Mouse (Mus musculus) left cerebral cortex, adult 9 months (tissue): ENCODE data around the gene Ehd4.

ENCODE experiments used
- DNase-seq, 2 experiments: peaks; one replicate each; pipeline ENCODE4 v3.0.0; 2022; ENCODE audit warnings: low spot score in 2 of 2

Ehd4 gene

DNA sequence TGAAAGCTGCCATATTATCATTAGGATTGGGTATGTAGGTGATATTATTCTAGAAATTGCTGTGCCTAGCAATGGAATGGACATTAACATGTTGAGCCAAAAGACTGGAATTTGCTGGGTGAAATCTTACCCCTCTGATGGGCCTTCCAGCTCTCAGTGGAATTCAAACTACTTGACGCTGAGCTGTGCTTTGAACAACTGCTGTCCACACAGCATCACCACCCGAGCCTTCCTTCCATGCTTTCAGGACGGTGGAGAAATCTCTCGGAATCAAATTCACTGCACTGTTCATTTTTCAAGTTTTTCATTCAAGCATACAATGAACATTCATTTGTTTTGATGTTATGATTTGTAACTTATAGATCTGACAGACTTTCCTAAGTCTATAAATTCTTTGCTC is 10.0 kb downstream of the Ehd4 start:
- DNase-seq: no peak

DNA sequence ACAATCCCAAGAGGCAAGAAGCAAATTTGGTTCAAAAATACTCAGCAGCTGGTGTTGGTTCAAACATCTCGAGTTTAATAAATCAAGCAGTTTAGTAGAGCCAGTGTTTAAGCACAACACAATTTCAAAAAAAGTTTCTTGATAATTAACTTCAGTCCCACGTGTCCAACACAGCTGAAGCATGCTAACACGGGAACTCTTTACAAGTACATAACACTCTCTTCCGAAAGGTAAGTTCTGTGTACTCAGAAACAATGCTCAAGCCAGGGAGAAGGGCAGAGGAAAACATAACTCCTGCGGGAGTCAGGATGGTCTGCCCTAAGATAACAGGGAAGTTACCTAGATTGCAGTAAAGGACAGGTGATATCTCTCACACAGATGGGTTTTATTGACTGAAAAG is 12.1 kb downstream of the Ehd4 start:
- no peak for DNase-seq

DNA sequence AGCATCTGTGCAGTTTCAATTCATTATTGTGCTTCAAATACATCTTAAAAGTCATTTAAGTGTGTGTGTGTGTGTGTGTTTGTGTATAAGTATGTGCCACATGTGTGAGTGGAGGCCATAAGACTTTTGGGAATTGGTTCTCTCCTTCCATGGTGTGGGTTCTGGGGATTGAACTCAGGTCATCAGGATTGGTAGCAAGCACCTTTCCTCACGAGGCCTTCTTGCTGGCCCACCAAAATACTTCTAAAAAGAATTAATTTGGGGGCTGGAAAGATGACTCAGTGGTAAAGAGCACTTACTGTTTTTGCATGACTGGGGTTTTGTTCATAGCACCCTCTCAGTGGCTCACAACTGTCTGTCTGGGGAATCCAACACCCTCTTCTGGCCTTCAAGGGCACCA is 12.7 kb downstream of the Ehd4 start:
- no peak for DNase-seq

DNA sequence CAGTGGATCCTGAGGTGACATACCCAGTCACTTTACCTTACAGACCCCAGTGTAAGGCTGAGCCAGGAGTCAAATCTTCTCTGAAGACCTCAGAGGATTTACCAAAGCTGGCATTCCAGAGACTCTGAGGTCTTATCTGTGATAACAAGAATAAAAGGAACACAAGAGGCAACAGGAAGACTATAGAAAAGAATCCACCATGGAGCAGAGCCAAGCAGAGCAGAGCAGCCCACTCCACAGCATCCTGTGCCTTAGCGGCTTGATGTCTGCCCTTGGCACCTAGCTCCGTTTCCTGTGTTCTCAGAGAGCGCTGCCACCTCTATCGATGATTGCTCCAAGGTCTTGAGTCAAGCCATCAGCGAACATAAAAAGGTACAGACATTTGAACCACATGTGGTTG is 14.1 kb downstream of the Ehd4 start:
- no peak for DNase-seq

DNA sequence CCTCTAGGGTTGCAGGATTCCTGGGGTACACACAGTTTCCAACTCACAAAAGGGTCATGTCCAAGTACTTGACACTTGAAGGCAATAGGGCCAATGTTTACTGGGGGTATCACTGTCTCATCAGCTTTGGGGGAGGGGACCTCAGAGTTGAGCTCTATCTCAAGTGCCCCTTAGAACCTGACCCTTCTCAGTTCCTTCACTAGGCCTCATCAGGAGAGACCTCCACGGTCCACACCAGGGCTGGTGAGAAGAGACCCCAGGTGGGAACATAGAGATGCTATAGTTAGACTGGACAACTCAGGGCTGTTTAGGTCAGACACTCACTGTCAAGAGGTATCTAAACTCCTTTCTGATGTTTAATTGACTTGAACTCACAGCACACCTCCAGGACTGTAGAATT is 15.3 kb downstream of the Ehd4 start:
- DNase-seq: no peak

DNA sequence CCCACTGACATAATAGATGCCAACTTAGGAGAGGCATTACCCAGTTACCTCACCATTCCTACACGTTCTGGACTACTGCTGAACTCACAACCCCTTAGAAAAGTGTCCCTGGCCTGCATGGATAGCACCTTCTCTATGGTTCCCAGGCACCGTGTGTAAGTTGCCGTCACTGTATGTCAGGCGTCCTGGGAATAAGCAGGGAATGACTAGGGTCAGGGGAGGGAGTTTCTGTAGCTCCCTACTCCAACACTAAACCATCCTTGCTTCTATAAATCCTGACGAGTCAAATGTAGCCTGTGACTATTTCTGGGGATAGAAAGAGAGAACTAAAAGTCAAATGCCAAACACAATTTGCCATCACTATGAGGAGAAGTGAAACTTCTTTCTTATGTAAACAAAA is 17.1 kb downstream of the Ehd4 start:
- DNase-seq: no peak

DNA sequence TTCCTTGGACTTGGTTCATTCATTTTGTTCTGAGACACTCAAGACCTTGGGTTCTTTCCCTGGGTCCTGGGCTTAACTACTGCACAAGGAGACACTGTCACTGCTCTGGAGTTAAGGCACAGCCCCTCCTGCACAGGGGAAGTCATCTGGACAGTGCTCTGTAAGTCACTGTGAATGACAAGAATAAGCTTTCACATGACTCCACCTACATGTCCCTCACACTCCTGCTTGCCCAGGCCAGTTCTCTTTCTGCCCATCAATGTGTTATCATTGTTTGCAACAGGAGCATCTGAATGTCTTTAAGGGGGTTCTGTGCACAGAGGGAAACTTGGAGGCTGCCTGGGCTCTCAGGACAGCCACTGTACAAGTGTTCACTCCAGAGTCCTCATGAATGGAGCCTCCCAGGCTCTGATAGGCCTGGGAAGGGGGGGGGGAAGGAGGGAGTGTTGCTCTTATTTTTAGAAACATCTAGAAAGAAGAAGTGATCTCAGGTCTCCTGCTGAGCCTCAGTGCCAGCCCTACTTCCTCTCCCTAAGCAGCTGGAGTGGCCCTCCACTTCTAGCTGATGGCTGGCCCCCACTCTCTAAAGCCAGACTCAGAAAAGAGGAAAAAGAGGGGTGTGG is 19.8 kb downstream of the Ehd4 start:
- peak in 1 of 2 experiments; percentile 17 for DNase-seq

DNA sequence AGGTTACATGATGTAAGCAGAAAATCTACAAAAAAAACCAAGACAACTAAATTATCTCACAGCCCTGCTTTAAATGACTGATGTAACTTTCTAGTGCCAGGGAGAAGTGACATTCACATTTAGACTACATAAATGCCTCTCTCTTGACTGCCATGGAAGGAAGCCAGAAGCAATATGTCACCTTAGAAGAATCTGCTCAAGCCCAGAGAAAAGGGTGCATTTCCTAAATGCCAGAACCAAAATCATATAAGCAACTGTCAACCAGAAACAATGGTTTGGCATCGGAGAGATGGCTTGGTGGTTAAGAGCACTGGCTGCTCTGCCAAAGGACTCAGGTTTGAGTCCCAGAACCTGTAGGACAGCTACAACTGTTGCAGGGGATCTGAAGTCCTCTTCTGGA is 22.5 kb downstream of the Ehd4 start:
- DNase-seq: no peak

DNA sequence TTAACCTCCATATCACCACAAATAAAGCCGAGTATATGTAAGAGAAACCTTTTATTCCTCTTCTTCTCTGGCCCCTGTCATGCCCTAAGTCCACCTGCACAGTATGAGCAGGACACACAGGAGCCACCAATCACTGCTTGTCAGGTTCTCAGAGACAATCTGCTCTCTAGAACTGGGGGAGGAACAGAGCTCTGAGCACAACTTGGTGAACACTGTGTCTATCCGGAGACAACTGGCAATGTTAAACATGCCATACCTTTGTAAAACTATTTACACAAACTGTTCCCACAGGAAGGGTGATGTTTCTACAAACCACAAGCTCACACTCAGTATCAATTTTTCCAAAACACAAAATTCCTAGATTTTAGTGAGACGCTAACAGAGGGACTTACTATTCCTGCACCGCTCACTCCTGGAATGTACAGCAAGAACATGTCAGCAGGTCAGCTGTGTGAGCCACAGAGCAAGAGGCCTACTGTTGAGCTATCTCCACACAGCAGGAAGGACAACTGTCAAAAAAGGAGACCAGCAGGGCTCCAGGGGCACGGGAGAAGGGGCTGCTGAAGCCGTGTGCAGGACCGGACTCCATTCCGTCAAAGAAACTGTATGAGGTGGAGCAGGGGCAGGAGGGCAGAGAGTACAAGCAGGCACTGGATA is 25.0 kb downstream of the Ehd4 start:
- DNase-seq: no peak

DNA sequence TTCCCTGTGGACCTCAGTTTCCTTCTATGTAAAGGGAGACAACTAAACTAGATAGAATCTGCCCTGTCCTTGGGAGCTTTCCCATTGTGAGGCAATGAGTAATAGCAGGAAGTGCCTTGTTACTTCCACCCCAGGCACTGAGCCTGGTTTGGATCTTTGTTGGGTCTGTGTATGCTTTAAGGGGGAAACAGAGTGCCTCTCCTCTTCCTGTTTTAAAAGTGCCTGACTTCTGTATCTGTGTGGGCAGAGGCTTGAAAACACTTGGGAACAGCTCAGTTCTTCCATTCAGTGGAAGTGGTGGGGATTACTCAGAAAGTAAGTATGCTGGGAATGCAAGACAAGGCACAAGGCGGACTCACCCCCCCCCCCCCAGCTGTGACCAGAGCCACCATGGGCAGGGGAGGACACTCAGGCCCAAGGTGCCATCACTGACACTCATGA is 25.8 kb downstream of the Ehd4 start:
- no peak for DNase-seq

DNA sequence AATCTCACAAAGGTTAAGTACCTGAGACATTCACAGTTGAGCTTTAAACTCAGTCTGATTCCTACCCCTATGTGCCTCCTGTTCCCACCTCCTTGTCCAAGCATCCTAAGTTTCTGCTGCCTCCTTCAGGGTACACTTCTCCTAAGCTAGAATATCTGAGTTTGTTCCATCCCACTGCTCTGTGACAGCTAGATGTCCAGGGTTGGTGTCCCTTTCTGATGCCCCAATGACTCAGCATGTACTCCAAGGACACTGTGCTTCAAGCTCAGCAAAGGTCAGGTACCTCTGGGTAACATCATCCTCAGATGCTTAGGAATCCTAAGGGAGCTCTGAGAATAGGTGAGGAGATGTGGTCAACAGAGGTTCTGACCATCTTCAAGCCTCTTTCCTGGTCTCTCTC is 26.4 kb downstream of the Ehd4 start:
- DNase-seq: no peak

DNA sequence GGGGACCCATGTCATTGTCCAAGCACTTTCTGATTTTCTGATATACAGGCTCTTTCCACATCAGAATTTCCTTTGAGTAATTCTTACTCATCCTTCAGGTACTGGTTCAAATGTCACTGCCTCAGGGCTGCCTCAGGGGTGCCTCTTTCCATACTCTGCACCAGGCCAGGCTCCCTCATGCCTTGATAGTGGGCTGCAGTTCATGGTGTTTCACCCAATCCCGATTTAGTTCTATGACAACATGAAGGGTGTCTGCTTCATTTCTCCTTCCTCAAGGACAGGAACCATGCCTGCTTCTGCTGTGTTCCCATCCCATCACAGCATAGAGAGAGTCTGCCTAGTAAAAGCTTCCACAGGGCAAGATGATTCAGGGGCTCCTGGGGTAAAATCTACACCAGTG is 27.5 kb downstream of the Ehd4 start:
- DNase-seq: no peak

DNA sequence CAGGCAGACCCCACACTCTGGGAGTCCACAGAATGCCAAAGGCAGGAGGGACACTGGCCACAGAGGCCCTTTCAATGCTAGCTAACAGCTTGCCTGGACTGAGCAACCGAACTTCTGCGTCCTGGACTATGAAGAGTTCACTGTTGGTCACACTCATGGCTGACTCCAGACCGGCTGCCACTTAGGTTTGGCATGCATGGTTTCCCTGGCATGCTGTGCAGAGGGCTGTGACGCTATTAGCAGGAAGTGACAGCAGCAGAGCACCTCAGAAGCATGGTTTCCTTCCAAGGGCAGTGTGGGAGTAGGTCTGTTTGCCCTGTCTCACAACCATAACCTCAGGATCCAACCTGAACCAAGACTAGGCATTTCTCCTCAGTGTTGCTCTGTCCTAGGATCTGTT is 28.0 kb downstream of the Ehd4 start:
- no peak for DNase-seq

DNA sequence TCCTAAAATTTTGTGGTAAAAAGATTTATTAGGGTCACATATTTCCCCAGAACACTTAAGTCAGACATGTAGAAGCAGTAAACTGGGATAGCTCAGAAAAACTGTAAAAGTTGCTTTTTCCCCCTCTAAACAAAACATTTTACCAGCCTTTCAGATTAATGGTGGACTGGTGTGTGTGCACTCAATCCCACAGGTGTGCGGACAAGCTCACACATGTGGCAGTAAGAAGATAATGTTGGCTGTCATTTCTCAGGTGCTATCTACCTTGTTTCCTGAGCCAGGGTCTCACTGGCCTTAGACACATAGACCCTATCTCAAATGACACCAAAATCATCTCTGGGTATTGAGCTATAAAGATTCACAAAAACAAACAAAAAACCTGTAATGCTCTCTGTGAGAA is 28.9 kb downstream of the Ehd4 start:
- no peak for DNase-seq

DNA sequence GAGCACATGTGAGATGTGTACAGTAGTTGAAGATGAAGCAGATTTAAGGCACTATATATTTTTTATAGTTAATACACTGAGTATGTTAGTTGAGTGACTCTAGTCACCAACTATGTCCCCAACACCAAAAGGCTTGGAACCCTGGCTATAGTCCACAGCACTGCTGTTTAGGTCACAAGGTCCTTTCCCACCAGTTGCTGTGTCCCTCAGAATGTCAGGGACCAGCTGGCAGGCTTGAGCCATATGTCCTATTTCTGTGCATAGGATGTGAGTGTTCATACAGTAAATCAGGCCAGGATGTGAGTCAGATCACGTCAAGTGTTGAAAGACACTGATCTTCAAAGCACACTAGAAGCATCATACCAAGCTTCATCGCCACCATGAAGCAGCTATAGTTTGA is 29.5 kb downstream of the Ehd4 start:
- no peak for DNase-seq

DNA sequence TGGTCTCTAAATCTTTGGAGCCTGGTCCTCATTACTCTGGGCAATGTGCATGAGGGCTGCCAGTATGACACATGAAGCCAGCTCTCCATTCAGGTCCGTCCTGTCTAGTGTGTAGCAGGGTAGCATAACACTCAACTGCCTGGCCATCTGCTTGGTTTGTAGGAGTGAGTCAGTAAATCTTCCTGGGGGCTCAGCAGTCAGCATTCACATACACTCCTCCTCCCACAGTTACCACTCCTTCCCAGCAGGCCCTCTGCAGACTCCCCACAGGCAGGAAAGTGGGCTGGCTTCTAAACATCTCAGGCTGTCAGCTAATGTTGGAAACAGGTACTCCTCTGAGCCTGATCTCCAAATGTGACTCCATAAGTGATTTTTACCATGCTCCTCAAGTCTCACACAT is 30.3 kb downstream of the Ehd4 start:
- peak in 1 of 2 experiments; percentile 21 for DNase-seq

DNA sequence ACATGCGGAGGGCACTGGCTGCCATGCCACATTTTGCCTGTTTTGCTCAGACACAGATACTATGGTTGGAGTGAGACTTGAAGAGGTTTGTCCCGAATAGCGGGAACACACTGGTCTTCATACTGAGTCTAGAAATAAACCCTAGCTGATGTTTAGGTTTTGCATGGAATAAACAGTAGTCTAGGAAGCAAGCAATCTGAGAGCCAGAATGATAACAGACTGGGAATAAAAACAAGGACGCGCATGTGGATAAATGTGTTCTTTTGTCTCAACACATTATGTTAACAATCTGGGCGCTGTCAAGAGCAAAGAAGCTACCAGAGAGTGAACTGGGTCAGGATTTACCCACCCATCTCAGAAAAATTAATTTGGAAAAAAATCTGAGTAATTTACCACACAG is 31.4 kb downstream of the Ehd4 start:
- DNase-seq: no peak

DNA sequence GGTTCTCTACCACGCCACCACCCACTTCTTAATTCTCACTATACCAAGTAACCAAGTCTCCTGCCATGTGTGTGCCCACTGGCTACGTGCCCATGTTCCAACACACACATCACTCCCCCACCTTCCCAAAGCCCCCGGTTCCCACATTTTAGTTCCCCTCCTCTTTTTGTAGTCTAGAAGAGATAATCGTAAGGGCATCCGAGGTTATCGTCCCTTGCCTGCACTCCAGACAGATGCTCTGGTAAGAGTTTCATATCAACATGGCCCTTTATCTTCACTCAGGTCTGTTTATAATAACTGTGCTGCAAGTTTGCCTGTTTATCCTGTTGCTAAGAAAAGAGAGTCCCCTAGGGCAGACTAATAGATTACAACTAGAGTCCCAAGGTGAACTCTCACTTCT is 37.1 kb downstream of the Ehd4 start:
- DNase-seq: no peak

DNA sequence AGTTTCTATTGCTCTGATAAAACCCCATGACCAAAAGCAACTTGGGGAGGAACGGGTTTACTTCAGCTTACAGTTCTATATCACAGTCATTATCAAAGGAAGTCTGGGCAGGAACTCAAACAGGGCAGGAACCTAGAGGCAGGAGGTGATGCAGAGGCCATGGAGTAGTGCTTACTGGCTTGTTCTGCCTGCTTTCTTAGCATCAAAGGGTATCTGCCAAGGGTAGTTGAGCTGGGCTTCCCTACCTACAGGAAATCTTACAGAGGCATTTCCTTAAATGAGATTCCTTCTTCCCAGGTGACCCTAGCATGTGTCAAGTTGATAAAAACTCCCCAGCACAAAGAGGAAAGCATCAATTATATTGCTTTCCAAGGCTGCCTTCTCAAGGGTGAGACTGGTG is 38.0 kb downstream of the Ehd4 start:
- no peak for DNase-seq

DNA sequence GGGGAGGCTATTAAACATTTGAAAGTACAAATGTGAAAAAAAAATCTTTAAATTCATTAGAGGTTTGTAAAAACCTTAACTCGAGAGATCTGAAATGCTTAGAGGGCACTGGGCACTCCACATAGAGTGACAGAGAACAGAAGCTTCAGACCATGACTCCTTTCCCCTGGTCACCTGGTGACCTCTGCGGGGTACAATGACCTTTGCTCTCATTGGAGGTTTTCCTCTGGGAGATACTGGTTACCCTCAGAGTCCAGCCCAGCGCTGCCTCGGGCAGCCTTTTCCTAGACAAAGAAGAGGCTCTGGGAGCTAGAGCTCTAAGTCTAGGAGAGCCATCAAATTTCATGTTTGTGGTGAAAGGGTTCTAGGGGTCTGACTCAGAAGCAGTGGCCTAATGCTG is 39.4 kb downstream of the Ehd4 start:
- DNase-seq: no peak

DNA sequence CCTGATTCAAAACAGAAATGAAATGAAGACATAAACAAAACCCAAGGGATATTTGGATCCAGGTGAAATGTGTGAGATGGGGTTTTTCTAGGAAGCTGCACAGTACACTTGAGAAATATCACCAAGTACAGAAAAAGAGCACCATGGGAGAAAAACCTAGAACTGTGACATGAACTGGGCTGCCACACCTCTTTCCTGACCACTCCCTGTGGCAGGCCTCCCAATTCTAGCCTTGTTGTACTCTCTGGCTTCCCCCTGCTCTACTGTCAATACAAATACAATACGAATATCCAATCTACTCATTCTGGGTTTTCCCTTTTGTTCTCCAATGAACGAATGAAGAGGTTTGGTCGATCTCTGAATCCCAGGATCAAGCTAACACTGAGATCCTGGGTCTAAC is 40.4 kb downstream of the Ehd4 start:
- no peak for DNase-seq

DNA sequence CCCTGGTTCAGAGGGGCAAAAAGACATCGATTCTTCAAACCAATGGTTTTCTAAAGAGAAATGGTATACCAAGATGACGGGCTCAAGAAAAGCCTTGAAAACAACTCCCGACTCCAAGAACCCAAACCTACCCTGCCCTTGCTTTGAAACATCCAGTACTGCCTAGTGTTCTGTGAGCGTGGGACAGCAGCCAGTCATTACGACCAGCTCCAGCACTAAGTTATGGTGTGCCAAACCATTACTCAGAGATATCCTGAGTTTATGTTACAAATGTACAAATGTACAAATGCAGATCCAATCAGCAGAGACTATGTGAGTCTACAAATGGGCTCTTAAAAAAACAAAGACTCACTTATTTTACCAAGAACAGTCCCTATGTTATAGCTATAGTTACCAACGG is 40.9 kb downstream of the Ehd4 start:
- DNase-seq: no peak

DNA sequence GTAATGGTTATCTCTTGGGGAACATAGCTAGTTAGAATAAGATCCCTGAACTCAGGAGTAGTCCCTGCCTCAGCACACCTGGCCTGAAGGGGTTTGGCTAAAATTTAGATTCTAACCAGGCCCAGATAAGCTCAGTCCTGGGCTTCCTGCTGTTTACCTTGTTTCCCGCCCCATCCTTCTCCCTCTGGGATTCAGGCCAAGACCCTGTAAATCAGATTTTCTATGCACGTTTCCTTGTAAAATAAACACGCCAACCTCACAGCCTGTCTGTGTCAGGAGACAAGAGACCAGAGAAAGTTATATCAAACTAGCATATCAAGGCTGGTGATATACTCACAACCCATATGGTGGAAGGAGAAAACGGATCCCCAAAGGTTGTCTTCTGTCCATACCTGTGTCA is 42.8 kb downstream of the Ehd4 start:
- no peak for DNase-seq

DNA sequence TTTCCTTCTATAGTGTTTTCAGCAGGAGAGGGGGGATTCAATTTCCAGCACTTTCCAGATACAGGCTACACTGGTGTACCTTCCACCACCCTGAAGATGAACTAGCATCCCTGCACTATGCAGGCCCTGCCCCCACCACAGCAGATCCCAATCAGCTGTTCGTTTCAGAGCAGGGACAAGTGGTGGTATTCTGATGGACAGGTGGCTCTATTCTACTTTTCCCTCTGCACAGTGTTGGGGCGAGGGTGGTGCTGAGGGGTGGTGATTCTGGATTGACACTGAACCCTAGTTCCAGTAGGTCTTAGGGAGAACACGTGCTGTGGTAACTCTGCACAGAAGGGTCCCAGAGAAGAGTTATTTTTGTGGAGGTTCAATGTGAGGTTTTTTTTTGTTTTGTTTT is 43.2 kb downstream of the Ehd4 start:
- no peak for DNase-seq
